Mouse (Mus musculus) olfactory bulb, adult 2 months (tissue): ENCODE results near the gene Tgfbr1.

Source experiments
- CTCF ChIP-seq: fragments of 200-500 bp; IDR thresholded peaks from 2 replicates; pipeline ENCODE4 v1.5.1; 2012; ENCODE audit warnings: low read depth, mild to moderate bottlenecking, low read length, moderate library complexity; ENCODE audit not compliant: insufficient read depth
- POLR2A ChIP-seq: fragments of 200-500 bp; IDR thresholded peaks from 2 replicates; pipeline ENCODE4 v1.6.1; 2012; ENCODE audit warnings: mild to moderate bottlenecking, low read depth, low read length, moderate library complexity; ENCODE audit not compliant: insufficient read depth

DNA sequence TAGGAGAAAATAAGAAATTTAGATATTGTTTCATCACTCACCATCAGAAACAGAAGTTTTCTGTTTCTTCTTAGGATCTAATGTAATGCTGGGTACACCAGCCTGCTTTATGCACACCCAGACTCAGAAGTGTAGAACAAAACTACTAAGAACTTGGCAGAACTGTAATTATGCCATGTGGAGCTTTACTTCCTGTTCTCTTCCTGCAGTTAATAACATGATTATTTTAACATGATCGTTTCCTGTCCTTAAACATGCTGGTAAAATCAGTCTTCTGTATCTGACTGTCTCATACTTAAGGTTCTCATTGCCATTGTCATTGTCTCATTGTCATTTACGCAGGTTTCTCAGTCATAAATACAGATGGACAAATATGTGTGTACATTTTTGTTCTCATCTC, 15.7 kb downstream of the Tgfbr1 start:
- TF ChIP-seq CTCF: no peak
- no peak for TF ChIP-seq POLR2A
